Mouse (Mus musculus): ENCODE measurements around the gene Fbxo31. TPM values are rescaled to one million over a fixed set of nuclear protein-coding genes. Genes with fewer than 3 reads are reported as not detected.

The Fbxo31 gene
- polyA plus RNA-seq, 1 experiment from 2014 or later, result 11.8 TPM

DNA sequence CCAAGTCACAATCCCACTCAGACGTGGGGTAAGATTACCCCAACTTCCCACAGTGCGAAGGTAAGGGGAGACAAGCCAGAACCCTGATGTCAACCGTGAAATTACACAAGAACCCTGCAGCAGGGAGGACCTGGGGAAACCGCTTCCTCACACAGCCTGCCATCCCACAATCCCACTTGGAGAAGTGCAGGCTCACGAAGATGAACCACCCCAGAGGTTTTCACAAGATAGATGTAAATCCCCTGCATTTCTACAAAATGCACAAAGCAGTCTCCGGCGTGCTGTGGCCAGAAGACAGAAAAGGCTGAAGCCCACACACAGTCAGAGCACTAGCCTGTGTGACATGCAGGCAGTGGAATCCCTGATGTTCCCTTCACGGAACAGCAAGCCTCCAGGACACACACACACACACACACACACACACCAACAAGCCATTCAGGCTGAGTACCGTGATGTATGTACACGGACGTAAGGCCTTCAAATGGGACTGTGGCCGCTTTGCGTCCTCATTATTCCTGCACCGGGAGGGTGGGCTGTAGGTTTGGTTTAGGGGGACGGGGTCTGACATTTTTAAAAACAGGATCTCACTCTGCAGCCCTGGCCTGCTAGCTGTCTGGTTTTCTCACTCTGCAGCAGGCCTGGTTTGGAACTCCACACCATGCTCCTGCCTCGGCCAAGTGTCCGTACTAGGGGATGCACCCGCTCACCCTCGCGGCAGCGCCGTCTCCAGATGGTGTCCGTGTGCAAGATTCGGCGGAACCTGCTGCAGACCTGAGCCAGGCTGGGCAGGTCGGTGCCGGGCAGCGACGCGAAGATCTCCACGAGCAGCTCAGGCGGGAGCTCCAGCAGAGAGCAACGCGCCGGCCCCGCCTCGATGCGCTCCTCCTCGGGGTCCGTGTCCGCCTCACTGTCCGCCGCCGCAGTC is 593 bp downstream of the Fbxo31 start:
- peak overlapping the region; percentile 94 for H3K4me2 ChIP-seq (ENCODE audit: low read depth, low read length)
- peak; percentile 44 for ATAC-seq (replicated peaks; ENCODE audit: extremely low read depth, insufficient read depth, low FRiP score)
- no peaks in the 10 kb centered on the region for H3K36me3 ChIP-seq (ENCODE audit: control insufficient read depth, insufficient read depth)
- peak overlapping the region; percentile 50 for H3K27ac ChIP-seq (ENCODE audit: low read length)
- H3K9ac ChIP-seq (ENCODE audit: low read length), result peak overlapping the region; percentile 94
- WGBS, result 2% methylated on average over 44 of the region's 44 CpGs
- H3K4me3 ChIP-seq (ENCODE audit: low read length), result peak overlapping the region; percentile 93
- H3K9me3 ChIP-seq (replicated peaks; ENCODE audit: control insufficient read depth, low read length), result no peaks in the 10 kb centered on the region
- H3K27me3 ChIP-seq (ENCODE audit: control insufficient read depth, insufficient read depth, low read length), result no peaks in the 10 kb centered on the region
- H3K4me1 ChIP-seq (ENCODE audit: control insufficient read depth, insufficient read depth, low read length), result peaks cover 20% of the 10 kb centered on the region

DNA sequence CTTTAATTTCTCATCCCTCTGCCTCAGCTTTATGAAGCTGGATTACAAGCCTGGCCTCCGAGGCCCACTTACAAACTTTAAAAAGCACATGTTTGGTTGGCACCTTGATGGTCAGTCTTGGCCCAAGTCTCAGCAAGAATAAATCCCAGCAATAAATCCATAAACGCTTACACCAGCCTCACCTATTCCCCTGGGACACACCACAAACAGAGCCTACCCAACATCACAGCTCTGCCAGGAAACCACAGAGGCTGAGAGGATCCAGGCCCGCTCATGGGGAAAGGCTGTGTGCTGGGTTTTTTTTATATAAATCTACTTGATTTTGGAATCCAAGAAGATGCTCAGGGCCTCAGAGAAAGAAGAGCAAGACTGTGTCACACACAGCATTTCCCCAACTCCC is 2.9 kb downstream of the Fbxo31 start:
- Histone ChIP-seq H3K4me1 (ENCODE audit: control insufficient read depth, insufficient read depth, low read length) (peaks cover 20% of the 10 kb centered on the region), H3K27ac (ENCODE audit: low read length) (no peak overlapping the region), H3K4me3 (ENCODE audit: low read length) (no peak overlapping the region), H3K36me3 (ENCODE audit: control insufficient read depth, insufficient read depth) (no peaks in the 10 kb centered on the region), H3K9me3 (replicated peaks; ENCODE audit: control insufficient read depth, low read length) (no peaks in the 10 kb centered on the region), H3K9ac (ENCODE audit: low read length) (no peak overlapping the region), H3K4me2 (ENCODE audit: low read depth, low read length) (no peak overlapping the region), H3K27me3 (ENCODE audit: control insufficient read depth, insufficient read depth, low read length) (no peaks in the 10 kb centered on the region)
- no peak for ATAC-seq (replicated peaks; ENCODE audit: extremely low read depth, insufficient read depth, low FRiP score)
- 80% methylated on average over 3 of the region's 3 CpGs for WGBS

DNA sequence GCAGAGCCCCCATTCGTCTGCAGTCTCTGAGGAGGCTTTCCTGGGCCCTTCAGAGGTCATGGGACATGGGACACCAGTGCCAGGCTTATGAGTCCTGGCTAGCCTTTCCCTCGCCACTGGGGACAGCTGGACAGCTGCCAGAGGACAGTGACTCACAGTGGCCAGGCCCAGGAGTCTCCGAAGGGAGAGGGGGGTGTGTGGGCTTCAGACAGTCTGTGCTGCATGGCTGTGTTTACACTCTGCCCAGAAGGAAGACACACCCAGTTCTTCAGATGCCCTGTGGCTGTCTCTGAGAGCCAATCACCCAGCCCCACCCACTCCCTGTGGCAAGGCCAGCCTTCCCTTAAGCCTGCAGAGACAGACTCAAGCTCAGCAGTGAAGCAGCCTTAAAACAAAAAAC is 5.3 kb downstream of the Fbxo31 start:
- Histone ChIP-seq H3K27ac (ENCODE audit: low read length) (no peak overlapping the region), H3K4me1 (ENCODE audit: control insufficient read depth, insufficient read depth, low read length) (peaks cover 20% of the 10 kb centered on the region), H3K9me3 (replicated peaks; ENCODE audit: control insufficient read depth, low read length) (no peaks in the 10 kb centered on the region), H3K36me3 (ENCODE audit: control insufficient read depth, insufficient read depth) (no peaks in the 10 kb centered on the region), H3K4me2 (ENCODE audit: low read depth, low read length) (no peak overlapping the region), H3K4me3 (ENCODE audit: low read length) (no peak overlapping the region), H3K9ac (ENCODE audit: low read length) (no peak overlapping the region), H3K27me3 (ENCODE audit: control insufficient read depth, insufficient read depth, low read length) (no peaks in the 10 kb centered on the region)
- ATAC-seq (replicated peaks; ENCODE audit: extremely low read depth, insufficient read depth, low FRiP score), result peak; percentile 45; the same call in 1 of the 2 replicates
- WGBS, result 19% methylated on average over 3 of the region's 3 CpGs

DNA sequence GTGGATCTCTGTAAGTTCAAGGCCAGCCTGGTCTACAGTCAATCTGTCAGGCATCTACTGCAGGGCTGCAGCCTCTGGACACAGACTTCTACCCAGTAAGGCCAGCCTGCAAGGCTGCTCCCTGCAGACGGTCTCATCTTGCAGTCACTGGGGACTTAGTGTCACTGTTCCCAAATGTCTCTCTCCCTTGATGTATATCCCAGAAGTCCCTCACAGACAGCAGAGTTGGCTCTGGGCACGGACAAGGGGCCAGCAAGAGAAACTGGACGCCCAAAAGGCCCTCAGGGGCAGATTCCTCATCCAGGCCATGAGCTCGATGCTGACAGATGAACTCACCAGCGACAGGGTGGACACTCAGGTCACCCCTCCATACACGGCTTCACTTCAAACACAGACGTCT is 6.5 kb downstream of the Fbxo31 start:
- Histone ChIP-seq H3K4me3 (ENCODE audit: low read length) (no peak overlapping the region), H3K4me2 (ENCODE audit: low read depth, low read length) (no peak overlapping the region), H3K36me3 (ENCODE audit: control insufficient read depth, insufficient read depth) (no peaks in the 10 kb centered on the region), H3K4me1 (ENCODE audit: control insufficient read depth, insufficient read depth, low read length) (peaks cover 12% of the 10 kb centered on the region), H3K27ac (ENCODE audit: low read length) (no peak overlapping the region), H3K27me3 (ENCODE audit: control insufficient read depth, insufficient read depth, low read length) (no peaks in the 10 kb centered on the region), H3K9ac (ENCODE audit: low read length) (no peak overlapping the region), H3K9me3 (replicated peaks; ENCODE audit: control insufficient read depth, low read length) (no peaks in the 10 kb centered on the region)
- WGBS, result 80% methylated on average over 7 of the region's 7 CpGs
- ATAC-seq (replicated peaks; ENCODE audit: extremely low read depth, insufficient read depth, low FRiP score), result no peak

DNA sequence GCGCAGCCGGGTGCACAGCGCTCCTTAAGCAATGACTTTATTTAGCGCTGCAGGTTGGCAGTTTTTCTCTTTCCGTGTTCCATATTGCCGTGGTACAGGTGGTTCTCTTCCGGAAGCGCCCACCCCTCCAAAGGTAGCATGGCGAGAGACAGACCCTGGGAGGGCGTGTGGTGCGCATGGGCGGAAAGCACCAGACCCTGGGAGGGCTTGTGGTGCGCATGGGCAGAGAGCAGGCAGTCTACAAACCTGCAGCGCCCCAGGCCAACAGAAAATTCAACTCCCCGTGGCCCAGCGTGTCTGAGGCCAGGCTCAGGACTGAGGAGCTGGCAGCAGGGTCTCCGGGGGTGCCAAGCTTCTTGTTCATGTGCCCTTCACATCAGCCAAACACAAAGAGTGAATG is 7.8 kb downstream of the Fbxo31 start:
- ATAC-seq (replicated peaks; ENCODE audit: extremely low read depth, insufficient read depth, low FRiP score), result no peak
- Histone ChIP-seq H3K27ac (ENCODE audit: low read length) (no peak overlapping the region), H3K9ac (ENCODE audit: low read length) (no peak overlapping the region)

DNA sequence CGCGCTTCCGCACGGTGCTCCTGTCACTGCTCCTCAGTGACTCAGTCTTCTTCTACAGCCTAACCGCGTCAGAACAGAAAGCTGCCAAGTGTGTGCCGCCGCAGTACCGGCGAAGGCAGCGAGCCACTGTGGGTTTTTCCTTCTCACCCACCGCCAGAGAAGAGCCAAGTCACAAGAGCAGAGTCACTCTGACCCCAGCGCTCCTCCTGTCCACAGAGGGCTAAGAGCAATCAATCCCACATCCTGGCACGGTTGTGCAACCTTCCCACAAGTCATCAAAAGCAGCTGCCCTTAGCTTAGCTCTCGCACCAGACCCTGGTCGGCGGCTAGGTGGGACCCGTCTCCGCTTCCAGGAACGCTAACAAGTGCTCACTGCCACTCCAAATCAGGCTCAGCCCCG is 8.3 kb downstream of the Fbxo31 start:
- H3K36me3 ChIP-seq (ENCODE audit: control insufficient read depth, insufficient read depth), result no peaks in the 10 kb centered on the region
- H3K27ac ChIP-seq (ENCODE audit: low read length), result no peak overlapping the region
- H3K4me3 ChIP-seq (ENCODE audit: low read length), result peak overlapping the region; percentile 13
- no peaks in the 10 kb centered on the region for H3K9me3 ChIP-seq (replicated peaks; ENCODE audit: control insufficient read depth, low read length)
- peak overlapping the region; percentile 39 for H3K4me2 ChIP-seq (ENCODE audit: low read depth, low read length)
- H3K4me1 ChIP-seq (ENCODE audit: control insufficient read depth, insufficient read depth, low read length), result peaks cover 7% of the 10 kb centered on the region
- 66% methylated on average over 21 of the region's 21 CpGs for WGBS
- H3K27me3 ChIP-seq (ENCODE audit: control insufficient read depth, insufficient read depth, low read length), result no peaks in the 10 kb centered on the region
- no peak overlapping the region for H3K9ac ChIP-seq (ENCODE audit: low read length)
- no peak for ATAC-seq (replicated peaks; ENCODE audit: extremely low read depth, insufficient read depth, low FRiP score)

More for the DNA sequence above, 7.8 kb downstream of the Fbxo31 start:
- peaks cover 7% of the 10 kb centered on the region for H3K4me1 ChIP-seq (ENCODE audit: control insufficient read depth, insufficient read depth, low read length)
- peak overlapping the region; percentile 13 for H3K4me3 ChIP-seq (ENCODE audit: low read length)
- H3K27me3 ChIP-seq (ENCODE audit: control insufficient read depth, insufficient read depth, low read length), result no peaks in the 10 kb centered on the region
- H3K9me3 ChIP-seq (replicated peaks; ENCODE audit: control insufficient read depth, low read length), result no peaks in the 10 kb centered on the region
- WGBS, result 68% methylated on average over 17 of the region's 17 CpGs
- no peaks in the 10 kb centered on the region for H3K36me3 ChIP-seq (ENCODE audit: control insufficient read depth, insufficient read depth)
- peak overlapping the region; percentile 39 for H3K4me2 ChIP-seq (ENCODE audit: low read depth, low read length)

DNA sequence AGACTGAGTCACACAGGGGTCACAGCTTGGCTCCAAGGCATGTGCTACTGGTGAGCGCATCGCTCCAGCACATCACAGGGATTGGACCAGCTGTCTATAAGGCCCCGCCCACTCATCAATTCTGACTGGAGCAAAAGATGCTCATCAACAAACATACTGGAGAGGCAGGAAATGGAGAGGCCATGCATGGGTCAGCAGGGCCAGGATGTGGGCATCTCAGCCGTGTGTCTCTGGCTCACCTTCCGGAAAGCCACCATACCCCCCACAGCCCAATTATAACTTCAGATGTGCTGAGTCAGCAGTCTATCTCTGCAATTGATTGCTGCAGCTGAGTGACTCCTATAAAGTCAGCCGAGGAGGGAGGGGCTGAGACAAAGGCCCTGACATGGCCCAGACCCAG is 10.3 kb downstream of the Fbxo31 start:
- ATAC-seq (replicated peaks; ENCODE audit: extremely low read depth, insufficient read depth, low FRiP score), result no peak
- H3K4me1 ChIP-seq (ENCODE audit: control insufficient read depth, insufficient read depth, low read length), result peaks cover 6% of the 10 kb centered on the region
- no peaks in the 10 kb centered on the region for H3K36me3 ChIP-seq (ENCODE audit: control insufficient read depth, insufficient read depth)
- 72% methylated on average over 6 of the region's 6 CpGs for WGBS
- no peak overlapping the region for H3K27ac ChIP-seq (ENCODE audit: low read length)
- H3K27me3 ChIP-seq (ENCODE audit: control insufficient read depth, insufficient read depth, low read length), result no peaks in the 10 kb centered on the region
- H3K4me2 ChIP-seq (ENCODE audit: low read depth, low read length), result no peak overlapping the region
- H3K9me3 ChIP-seq (replicated peaks; ENCODE audit: control insufficient read depth, low read length), result no peaks in the 10 kb centered on the region
- H3K4me3 ChIP-seq (ENCODE audit: low read length), result no peak overlapping the region
- H3K9ac ChIP-seq (ENCODE audit: low read length), result no peak overlapping the region

DNA sequence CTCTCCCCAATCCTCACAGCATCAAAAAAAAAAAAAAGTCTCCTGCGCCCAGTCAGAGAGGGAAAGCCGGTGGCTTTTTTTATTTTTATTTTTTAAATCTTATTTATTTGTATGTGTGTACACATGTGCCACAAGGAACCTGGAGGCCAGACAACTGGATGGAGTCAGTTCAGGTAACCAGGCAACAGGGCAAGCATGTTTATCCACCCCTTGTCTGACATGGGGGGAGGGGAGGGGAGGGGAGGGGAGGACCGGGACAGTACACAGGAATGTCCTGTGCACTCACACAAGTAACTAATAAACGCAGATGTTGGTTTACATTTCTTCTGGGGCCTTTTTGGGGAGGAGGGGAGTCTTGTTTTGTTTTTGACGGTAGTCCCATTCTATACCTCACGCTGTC is 14.9 kb downstream of the Fbxo31 start:
- Histone ChIP-seq H3K27me3 (ENCODE audit: control insufficient read depth, insufficient read depth, low read length) (no peaks in the 10 kb centered on the region), H3K27ac (ENCODE audit: low read length) (peak overlapping the region; percentile 52), H3K4me3 (ENCODE audit: low read length) (no peak overlapping the region), H3K4me1 (ENCODE audit: control insufficient read depth, insufficient read depth, low read length) (peaks cover 11% of the 10 kb centered on the region), H3K36me3 (ENCODE audit: control insufficient read depth, insufficient read depth) (peaks cover 2% of the 10 kb centered on the region; the same call in 1 of the 2 replicates), H3K4me2 (ENCODE audit: low read depth, low read length) (no peak overlapping the region), H3K9me3 (replicated peaks; ENCODE audit: control insufficient read depth, low read length) (no peaks in the 10 kb centered on the region), H3K9ac (ENCODE audit: low read length) (no peak overlapping the region)
- whole genome bisulfite sequencing, result 75% methylated on average over 6 of the region's 6 CpGs
- ATAC-seq (replicated peaks; ENCODE audit: extremely low read depth, insufficient read depth, low FRiP score), result no peak

DNA sequence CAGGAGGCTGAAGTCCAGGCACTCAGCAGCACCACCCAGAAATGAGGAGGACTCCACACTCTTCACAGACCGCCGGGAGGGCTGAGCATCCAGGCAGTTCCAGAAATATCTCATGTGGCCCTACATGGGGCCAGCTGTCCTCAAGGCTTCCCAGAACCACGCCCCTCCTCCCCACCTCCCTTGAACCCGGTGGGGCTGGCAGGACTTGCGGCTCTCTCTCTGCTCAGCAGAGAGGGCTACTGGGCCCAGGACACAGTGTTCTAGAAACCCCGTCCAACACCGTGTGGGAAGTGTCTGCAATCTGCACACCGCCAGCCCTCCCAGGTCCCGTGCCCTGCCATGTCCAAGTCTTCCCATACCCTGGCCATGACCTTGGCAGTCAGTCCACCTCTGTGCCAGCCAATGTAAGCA is 15.7 kb downstream of the Fbxo31 start:
- no peaks in the 10 kb centered on the region for H3K9me3 ChIP-seq (replicated peaks; ENCODE audit: control insufficient read depth, low read length)
- H3K9ac ChIP-seq (ENCODE audit: low read length), result peak overlapping the region; percentile 30
- 42% methylated on average over 9 of the region's 9 CpGs for WGBS
- H3K36me3 ChIP-seq (ENCODE audit: control insufficient read depth, insufficient read depth), result peaks cover 6% of the 10 kb centered on the region; the same call in 1 of the 2 replicates
- peak; percentile 86 for ATAC-seq (replicated peaks; ENCODE audit: extremely low read depth, insufficient read depth, low FRiP score)
- no peak overlapping the region for H3K4me3 ChIP-seq (ENCODE audit: low read length)
- peaks cover 11% of the 10 kb centered on the region for H3K4me1 ChIP-seq (ENCODE audit: control insufficient read depth, insufficient read depth, low read length)
- peak overlapping the region; percentile 52 for H3K27ac ChIP-seq (ENCODE audit: low read length)
- H3K4me2 ChIP-seq (ENCODE audit: low read depth, low read length), result peak overlapping the region; percentile 20; the same call in 1 of the 2 replicates
- no peaks in the 10 kb centered on the region for H3K27me3 ChIP-seq (ENCODE audit: control insufficient read depth, insufficient read depth, low read length)

Measured in heart, embryonic 16.5 days (tissue).